Mouse (Mus musculus) right cerebral cortex, postnatal 4 days (tissue): ENCODE measurements around the gene Slc9a1.

Experiments
- DNase-seq: peaks from one replicate; pipeline ENCODE4 v3.0.0-alpha.2; 2022

Gene Slc9a1

GRCm38 (mm10) chr4:133369553-133370297 is at the start of gene Slc9a1:
TSS of gene Slc9a1 (plus strand) at chr4:133369706.
- DNase-seq: peak; percentile 94

- no peak for DNase-seq
Observed at GRCm38 (mm10) chr4:133328129-133328528, 41.4 kb upstream of the Slc9a1 start.

- no peak for DNase-seq
Observed at GRCm38 (mm10) chr4:133330296-133330695, 39.2 kb upstream of the Slc9a1 start.

DNA sequence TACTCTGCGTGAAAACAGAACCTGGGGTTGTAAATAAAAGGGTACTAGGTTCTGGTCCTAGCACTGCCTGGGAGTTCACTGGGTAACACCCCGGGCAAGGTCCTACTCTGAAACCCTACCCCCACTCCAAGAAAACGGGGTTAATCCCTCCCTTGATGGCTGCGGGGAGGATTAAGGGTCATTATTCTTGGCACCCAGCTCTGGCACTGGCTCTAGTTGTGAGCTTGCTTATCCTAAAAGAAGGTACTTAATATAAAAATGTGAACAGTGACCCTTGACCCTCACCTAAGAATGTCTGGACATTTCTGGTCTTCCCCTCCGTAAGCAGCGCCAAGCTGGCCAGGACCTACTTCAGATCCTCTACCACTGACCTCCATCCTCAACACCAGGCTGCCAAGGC is 36.2 kb upstream of the Slc9a1 start:
- DNase-seq: no peak

GRCm38 (mm10) chr4:133337833-133338520 is 31.5 kb upstream of the Slc9a1 start:
- DNase-seq: no peak

DNA sequence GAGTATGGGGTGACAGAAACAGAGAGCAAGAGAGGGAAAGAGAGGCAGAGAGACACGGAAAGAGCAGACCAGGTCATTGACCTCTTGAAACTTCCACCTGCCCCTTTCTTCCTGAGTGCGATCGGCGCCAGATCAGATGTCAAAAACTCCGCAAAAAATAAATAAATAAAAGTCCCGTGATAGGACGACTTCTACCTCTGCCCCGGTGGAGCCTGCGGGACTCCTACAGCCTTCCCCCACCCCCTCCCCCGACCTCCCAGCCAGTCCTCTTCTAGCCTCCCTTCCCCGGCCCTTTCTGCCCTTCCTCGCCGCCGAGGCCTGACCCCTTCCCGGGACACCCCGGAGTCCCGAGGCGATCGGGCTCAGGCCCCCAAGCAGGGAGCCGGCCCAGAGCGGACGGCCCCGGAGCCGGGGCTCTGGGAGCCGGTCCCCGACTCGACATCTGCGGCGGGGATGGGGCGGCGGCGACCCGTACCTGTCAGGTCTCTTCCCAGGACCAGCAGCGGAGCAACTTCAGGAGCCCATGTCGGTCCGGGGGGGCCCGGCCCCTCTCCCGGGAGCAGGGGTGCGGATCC is 30.9 kb upstream of the Slc9a1 start:
- no peak for DNase-seq

GRCm38 (mm10) chr4:133339148-133339749 is 30.3 kb upstream of the Slc9a1 start:
- DNase-seq: peak; percentile 99

- no peak for DNase-seq
Observed at GRCm38 (mm10) chr4:133340217-133340616, 29.3 kb upstream of the Slc9a1 start.

DNA sequence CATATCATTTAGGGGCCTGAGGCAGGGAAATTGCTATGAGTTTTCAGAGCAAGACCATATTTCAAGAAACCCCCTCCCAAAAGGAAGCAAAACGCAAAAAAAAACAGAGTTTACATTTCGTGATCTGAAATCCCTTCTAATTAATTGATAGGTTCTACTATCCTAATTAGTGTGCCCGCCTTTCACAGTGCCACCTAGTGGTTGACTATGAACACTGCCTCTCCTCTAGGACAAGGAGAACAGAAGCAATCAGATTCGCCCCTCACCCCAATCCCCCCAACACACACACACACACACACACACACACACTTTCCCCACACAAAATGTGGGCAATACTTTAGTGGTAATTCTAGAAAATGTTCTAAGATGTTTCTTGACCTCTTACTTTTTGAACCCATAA is 25.4 kb upstream of the Slc9a1 start:
- DNase-seq: peak; percentile 38

GRCm38 (mm10) chr4:133345702-133346101 is 23.8 kb upstream of the Slc9a1 start:
- DNase-seq: no peak

GRCm38 (mm10) chr4:133346577-133346976 is 22.9 kb upstream of the Slc9a1 start:
- no peak for DNase-seq

GRCm38 (mm10) chr4:133347624-133348023 is 21.9 kb upstream of the Slc9a1 start:
- DNase-seq: no peak

DNA sequence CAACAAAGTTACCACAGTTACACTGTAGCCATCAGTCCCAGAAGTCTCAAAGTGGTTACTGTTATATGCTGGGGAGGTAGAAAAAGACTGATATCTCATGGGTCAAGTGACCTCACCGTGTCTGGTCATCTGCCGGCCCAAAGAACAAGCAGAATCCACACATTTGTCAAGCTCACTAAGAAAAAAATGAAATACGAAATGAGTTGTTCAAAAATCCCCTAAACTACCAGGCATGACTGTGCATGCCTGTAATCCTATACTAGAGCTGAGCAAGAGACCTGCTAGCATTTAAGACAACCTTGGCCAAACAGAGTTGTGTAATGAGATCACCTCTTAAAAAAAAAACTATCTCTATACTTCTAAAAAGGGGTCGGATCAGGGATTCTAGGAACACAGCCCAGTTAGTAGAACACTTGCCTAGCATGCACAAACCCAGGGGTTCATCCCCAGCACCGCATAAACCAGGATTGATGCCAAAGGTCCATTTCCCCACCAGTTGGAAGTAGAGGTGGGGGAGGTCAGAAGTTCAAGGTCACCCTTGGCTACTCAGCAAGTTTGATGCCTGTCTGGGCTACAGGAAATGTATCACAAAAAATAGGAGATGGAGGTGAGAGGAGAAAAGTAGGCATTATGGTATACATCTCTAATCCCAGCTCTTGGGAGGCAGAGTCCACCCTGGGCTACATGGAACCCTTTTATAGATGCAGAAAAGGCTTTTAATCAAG is 21.3 kb upstream of the Slc9a1 start:
- no peak for DNase-seq

GRCm38 (mm10) chr4:133352797-133353196 is 16.7 kb upstream of the Slc9a1 start:
- no peak for DNase-seq

- DNase-seq: no peak
Observed at GRCm38 (mm10) chr4:133353367-133354365, 15.8 kb upstream of the Slc9a1 start, which contains the start of gene Wdtc1. TSS of gene Wdtc1 (minus strand) at chr4:133353481.

GRCm38 (mm10) chr4:133354641-133355040 is 14.9 kb upstream of the Slc9a1 start:
- no peak for DNase-seq

- no peak for DNase-seq
Observed at GRCm38 (mm10) chr4:133370298-133371274, 1.1 kb downstream of the Slc9a1 start.

GRCm38 (mm10) chr4:133371621-133372277 is 2.2 kb downstream of the Slc9a1 start:
- no peak for DNase-seq

GRCm38 (mm10) chr4:133372278-133372665 is 2.8 kb downstream of the Slc9a1 start:
- no peak for DNase-seq

DNA sequence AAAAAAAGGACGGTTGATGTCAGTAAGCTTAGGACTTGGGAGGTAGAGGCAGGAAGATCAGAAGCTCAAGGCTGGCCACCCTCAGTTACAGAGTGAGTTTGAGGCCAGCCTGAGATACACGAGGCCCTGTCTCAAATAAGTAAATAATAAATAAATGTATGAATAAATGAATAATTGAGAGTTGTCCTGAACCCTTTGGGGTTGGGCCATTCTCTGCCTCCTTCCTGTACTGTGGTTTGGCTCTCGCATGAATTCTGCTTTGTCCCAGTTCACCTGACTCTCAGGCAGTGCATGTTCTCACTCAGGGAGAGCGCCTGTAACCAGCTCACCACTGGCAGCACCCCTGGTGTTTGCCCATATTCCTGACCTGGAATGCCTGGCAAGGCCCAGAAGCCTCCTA is 4.5 kb downstream of the Slc9a1 start:
- no peak for DNase-seq
